Mouse (Mus musculus) adipocyte (in vitro differentiated cells): ENCODE data around the gene Gipc2.

Experiments used
- DNase-seq: peaks from one replicate; pipeline ENCODE4 v3.0.0-alpha.2; 2016; ENCODE audit warnings: low spot score

Gipc2 gene

GRCm38 (mm10) chr3:152117941-152118340 lies 48.1 kb downstream of the Gipc2 start:
- DNase-seq: no peak

DNA sequence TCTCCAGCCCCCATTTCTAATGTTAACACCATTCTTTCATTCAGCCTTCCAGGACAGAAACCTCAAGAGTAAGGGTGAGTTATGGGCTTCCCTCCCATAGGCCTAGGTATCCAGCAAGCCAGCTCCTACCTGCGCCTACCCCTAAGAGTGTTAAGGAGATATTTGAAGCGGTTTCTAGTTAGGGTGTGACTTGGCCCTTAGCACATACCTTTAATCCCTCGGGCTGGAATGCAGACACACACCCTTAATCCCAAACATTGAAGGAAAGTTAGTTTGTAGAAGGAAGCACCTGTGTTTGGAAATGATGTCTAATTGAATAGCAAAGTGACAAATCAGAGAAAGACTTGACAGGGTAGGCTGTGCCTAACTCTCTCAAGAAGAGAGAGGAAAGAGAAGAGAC lies 49.9 kb downstream of the Gipc2 start:
- DNase-seq: no peak

- DNase-seq: peak; percentile 81
Observed at GRCm38 (mm10) chr3:152114786-152115185, 51.2 kb downstream of the Gipc2 start.

GRCm38 (mm10) chr3:152114222-152114621 lies 51.8 kb downstream of the Gipc2 start:
- DNase-seq: no peak

DNA sequence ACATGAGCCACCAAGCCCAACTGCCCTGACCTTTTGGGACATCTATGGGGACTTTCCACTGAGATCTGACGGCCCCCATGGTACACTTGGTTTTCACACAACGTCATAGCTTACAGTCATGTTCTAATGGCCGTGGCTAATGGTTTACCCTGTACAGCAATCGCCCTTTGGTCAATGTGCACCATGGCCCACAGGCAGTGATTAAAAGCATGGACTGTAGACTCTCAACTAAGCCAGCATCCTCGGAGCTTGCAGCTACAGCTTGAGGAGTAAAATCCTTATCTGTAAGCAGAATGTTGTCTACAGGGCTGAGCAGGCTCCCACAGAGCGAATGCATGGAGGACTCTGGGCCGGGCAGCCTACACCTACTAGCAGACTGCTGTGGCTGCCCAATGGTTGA lies 52.5 kb downstream of the Gipc2 start:
- peak; percentile 20 for DNase-seq

GRCm38 (mm10) chr3:152112664-152113063 lies 53.4 kb downstream of the Gipc2 start:
- DNase-seq: no peak

DNA sequence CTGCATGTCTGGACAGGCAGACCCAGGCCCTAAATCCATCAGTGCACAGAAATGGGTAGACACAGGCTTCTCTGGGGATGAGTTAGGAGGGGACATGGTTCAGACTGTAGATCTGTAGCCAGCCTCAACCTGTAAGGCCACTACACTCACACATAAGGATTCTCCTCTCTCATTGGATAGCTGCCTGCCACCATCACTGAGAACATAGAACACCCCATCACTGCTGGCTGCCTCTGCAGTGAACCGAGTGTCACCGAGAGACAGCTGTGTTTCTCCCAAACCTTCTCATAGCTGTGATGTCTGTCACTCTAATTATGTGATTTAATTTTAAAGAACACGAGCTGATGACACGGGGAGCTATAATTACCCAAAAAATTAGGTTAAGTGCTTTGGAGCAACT lies 54.5 kb downstream of the Gipc2 start:
- DNase-seq: no peak

GRCm38 (mm10) chr3:152111081-152111480 lies 54.9 kb downstream of the Gipc2 start:
- DNase-seq: peak; percentile 89

GRCm38 (mm10) chr3:152109260-152109587 lies 56.8 kb downstream of the Gipc2 start:
- no peak for DNase-seq

DNA sequence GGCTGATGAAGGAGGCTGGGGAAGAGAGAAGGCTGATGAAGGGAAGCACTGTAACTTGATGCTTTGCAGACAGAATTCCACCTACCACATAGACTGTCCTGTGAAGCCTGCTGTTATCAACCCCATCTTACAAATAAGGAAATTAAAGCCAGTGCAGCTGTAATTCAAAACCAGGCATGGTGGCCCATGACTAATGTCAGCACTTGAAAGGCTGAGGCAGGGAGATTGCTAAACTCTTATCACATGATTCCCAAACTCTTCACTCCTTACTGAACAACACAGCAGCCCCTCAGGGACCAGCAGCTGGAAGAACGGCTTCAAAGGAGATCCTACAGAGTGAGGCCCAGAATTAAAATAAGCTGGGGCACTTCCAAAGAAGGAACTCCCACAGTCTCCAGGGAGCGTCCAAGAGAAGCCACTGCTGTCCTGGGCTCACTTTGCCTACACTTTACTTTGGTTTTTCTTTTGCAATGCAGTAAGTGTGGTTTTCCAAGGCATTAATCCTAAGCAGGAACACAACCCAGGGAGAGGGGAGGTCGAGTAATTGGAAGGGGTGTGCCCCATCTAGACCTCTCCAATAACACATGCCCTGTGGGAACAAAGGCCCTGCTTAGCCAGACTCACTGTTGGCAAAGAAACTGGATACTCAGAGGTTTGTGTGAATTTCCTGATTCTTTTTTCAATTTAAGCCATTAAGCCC lies 57.3 kb downstream of the Gipc2 start:
- peak; percentile 28 for DNase-seq

GRCm38 (mm10) chr3:152108003-152108395 lies 58.0 kb downstream of the Gipc2 start:
- no peak for DNase-seq

GRCm38 (mm10) chr3:152107149-152108002 lies 58.7 kb downstream of the Gipc2 start:
- DNase-seq: no peak

GRCm38 (mm10) chr3:152106225-152107148 lies 59.5 kb downstream of the Gipc2 start:
- no peak for DNase-seq

DNA sequence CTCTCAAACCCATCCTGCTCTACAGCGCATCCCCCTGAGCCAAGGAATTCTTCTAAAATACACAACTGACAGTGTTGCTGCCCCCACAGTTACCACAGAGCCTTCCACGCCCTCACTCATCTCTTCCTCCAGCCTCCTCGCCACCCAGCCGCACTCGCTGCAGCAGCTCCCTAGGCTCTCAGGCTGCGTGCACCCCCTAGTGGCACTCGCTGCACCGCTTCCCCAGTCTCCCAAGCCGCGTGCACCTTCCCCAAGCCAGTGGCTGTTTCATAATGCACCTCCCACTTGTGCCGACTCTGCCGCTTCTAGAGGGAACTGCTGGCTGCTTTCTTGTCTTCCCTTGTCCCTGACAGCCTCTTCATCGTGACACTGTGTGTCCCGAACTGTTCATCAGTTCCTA lies 60.7 kb downstream of the Gipc2 start:
- DNase-seq: no peak

- DNase-seq: no peak
Observed at GRCm38 (mm10) chr3:152103381-152103780, 62.6 kb downstream of the Gipc2 start.

GRCm38 (mm10) chr3:152101459-152101858 lies 64.6 kb downstream of the Gipc2 start:
- DNase-seq: no peak

GRCm38 (mm10) chr3:152100119-152100818 lies 65.8 kb downstream of the Gipc2 start:
- no peak for DNase-seq

- DNase-seq: peak; percentile 71
Observed at GRCm38 (mm10) chr3:152095030-152095429, 71.0 kb downstream of the Gipc2 start.

GRCm38 (mm10) chr3:152092385-152093057 lies 73.5 kb downstream of the Gipc2 start:
- no peak for DNase-seq

DNA sequence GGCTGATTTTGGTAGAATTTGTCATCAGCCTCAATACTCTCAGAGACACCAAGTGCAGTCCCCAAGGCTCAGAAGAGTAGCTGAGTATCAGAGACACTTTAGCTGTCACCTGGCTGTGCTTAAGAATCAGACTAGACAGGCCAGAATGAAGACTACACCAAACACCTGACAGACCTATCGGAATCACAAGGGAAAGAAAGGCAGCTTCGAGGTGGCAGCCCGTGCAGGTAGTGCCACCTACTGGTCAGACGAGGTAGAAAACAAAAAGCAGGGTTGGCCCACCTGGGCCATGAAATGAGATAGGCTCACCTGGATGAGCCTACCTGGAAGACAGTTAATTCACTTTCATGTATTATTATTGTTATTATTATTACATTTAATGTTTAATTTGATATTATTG lies 76.9 kb downstream of the Gipc2 start:
- peak; percentile 71 for DNase-seq

DNA sequence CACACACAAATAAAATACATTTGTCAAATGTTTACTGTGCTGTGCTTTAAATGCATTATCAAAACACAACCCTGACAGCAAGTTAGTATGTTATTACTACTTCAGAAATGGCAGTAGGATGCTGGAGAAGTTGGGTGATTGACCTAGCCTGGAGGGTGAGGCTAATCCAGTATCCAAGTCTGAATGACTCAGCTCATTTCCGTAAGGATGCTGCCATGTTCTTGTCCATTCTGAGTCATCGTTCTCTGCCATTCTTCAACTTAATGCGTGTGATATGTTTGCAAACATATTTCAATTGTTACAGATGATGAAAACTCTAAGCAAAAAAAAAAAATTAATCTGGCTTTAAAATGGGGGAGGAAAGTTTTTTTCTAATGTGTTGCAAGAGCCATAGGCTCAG lies 84.6 kb downstream of the Gipc2 start:
- peak; percentile 31 for DNase-seq
